ENCODE assay signal across 8 mouse cellular contexts in the genomic region with DNA sequence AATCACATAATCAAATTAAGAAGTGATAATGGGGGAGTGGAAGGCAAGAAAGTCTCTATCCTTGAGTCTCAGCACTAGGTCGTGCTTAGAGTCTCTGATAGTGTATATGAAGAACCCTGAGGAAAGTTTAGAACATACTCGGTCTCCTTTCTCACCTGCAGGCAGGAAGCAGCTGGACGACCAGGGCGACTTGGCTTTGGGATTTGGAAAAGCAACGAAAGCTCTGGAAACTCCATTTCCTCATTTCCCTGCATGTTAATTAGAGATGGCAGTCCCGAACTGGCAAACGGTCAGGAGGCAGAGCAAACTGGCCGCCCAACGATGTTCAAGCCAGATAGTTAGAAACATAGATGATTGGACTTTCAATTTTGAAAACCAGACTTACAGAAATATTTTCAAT.
DNase-seq lines count a peak whose midpoint lies in the region; ATAC-seq and TF ChIP-seq lines count a peak whose summit lies in the region.

No protein-coding gene starts in this region.

- H3K4me3 ChIP-seq in lung, postnatal 0 days (ENCODE audit: low read depth, low read length): peak overlapping the region; percentile 36
- peak overlapping the region; percentile 54 for H3K4me3 ChIP-seq in forebrain, embryonic 16.5 days (replicated peaks; ENCODE audit: low read length)
- peak overlapping the region; percentile 46 for H3K4me3 ChIP-seq in limb, embryonic 13.5 days
- no peak overlapping the region for H3K4me3 ChIP-seq in small intestine, adult 2 months (ENCODE audit: low read depth, low read length)

- H3K9me3 ChIP-seq in lung, postnatal 0 days (ENCODE audit: low read length): no peaks in the 10 kb centered on the region
- H3K9me3 ChIP-seq in forebrain, embryonic 16.5 days (ENCODE audit: control insufficient read depth, low read length): no peaks in the 10 kb centered on the region
- no peaks in the 10 kb centered on the region for H3K9me3 ChIP-seq in limb, embryonic 13.5 days

- H3K27me3 ChIP-seq in lung, postnatal 0 days (replicated peaks; ENCODE audit: insufficient read depth, low read length): no peaks in the 10 kb centered on the region
- peaks cover 22% of the 10 kb centered on the region for H3K27me3 ChIP-seq in forebrain, embryonic 16.5 days (replicated peaks; ENCODE audit: control insufficient read depth, insufficient read depth, low read length)
- H3K27me3 ChIP-seq in limb, embryonic 13.5 days: peaks cover 35% of the 10 kb centered on the region
- no peaks in the 10 kb centered on the region for H3K27me3 ChIP-seq in small intestine, adult 2 months (ENCODE audit: control insufficient read depth, insufficient read depth, low read length)

- TF ChIP-seq EP300 in lung, postnatal 0 days (IDR thresholded peaks at IDR 0.05): 0 out of 2 replicates have a peak, but pooled peaks have one; percentile 2

- H3K4me2 ChIP-seq in lung, postnatal 0 days (replicated peaks; ENCODE audit: low read depth, low read length): peak overlapping the region; percentile 57
- peak overlapping the region; percentile 84 for H3K4me2 ChIP-seq in forebrain, embryonic 16.5 days (ENCODE audit: low read length)
- H3K4me2 ChIP-seq in limb, embryonic 13.5 days (replicated peaks): peak overlapping the region; percentile 67

- no peak for ATAC-seq in lung, postnatal 0 days
- no peak for ATAC-seq in forebrain, embryonic 16.5 days
- no peak for ATAC-seq in limb, embryonic 13.5 days (ENCODE audit: low FRiP score, low read depth)

- no peak for TF ChIP-seq CTCF in lung, postnatal 0 days (IDR thresholded peaks at IDR 0.05)
- no peak for TF ChIP-seq CTCF in small intestine, adult 2 months (IDR thresholded peaks at IDR 0.05; ENCODE audit: extremely low read depth, insufficient read length, insufficient replicate concordance, low read depth, low read length)

- H3K9ac ChIP-seq in lung, postnatal 0 days (replicated peaks; ENCODE audit: low read depth): no peak overlapping the region
- no peak overlapping the region for H3K9ac ChIP-seq in forebrain, embryonic 16.5 days (replicated peaks; ENCODE audit: low read depth, low read length)
- peak overlapping the region; percentile 54; the same call in 1 of the 2 replicates for H3K9ac ChIP-seq in limb, embryonic 13.5 days

- peaks cover 10% of the 10 kb centered on the region; the same call in 1 of the 2 replicates for H3K4me1 ChIP-seq in lung, postnatal 0 days (ENCODE audit: insufficient read depth, low read depth, low read length)
- H3K4me1 ChIP-seq in forebrain, embryonic 16.5 days (replicated peaks; ENCODE audit: control insufficient read depth, insufficient read depth, low read length): peaks cover 6% of the 10 kb centered on the region; the same call in 1 of the 2 replicates
- H3K4me1 ChIP-seq in limb, embryonic 13.5 days: peaks cover 25% of the 10 kb centered on the region
- peaks cover 3% of the 10 kb centered on the region; the same call in 1 of the 2 replicates for H3K4me1 ChIP-seq in small intestine, adult 2 months (ENCODE audit: control insufficient read depth, insufficient read depth, insufficient read length, low read length)

- H3K36me3 ChIP-seq in lung, postnatal 0 days (ENCODE audit: insufficient read depth, low read length): no peaks in the 10 kb centered on the region
- no peaks in the 10 kb centered on the region for H3K36me3 ChIP-seq in forebrain, embryonic 16.5 days (ENCODE audit: control insufficient read depth, insufficient read depth)
- no peaks in the 10 kb centered on the region for H3K36me3 ChIP-seq in limb, embryonic 13.5 days
- H3K36me3 ChIP-seq in small intestine, adult 2 months (ENCODE audit: control insufficient read depth, insufficient read depth, low read length): no peaks in the 10 kb centered on the region

- WGBS in lung, postnatal 0 days: 27% methylated on average over 9 of the region's 9 CpGs
- WGBS in forebrain, embryonic 16.5 days: 6% methylated on average over 9 of the region's 9 CpGs
- WGBS in limb, embryonic 13.5 days: 11% methylated on average over 9 of the region's 9 CpGs
- WGBS in small intestine, adult 2 months: 25% methylated on average over 9 of the region's 9 CpGs

- intact Hi-C loops in left cerebral cortex, postnatal 25 days (cut with DNase I): loop anchor here (5.0 kb wide), 3 partner anchors 512 to 602 kb away; a partner anchor contains a TSS

- peak overlapping the region; percentile 89 for H3K27ac ChIP-seq in lung, postnatal 0 days (ENCODE audit: low read length)
- no peak overlapping the region for H3K27ac ChIP-seq in forebrain, embryonic 16.5 days (ENCODE audit: low read length)
- H3K27ac ChIP-seq in limb, embryonic 13.5 days: no peak overlapping the region
- H3K27ac ChIP-seq in small intestine, adult 2 months (ENCODE audit: insufficient read depth, low read depth, low read length): peak overlapping the region; percentile 70

- no peak for DNase-seq in lung, postnatal 0 days (ENCODE audit: low spot score)
- no peak for DNase-seq in lung, adult 18-20 months
- no peak for DNase-seq in left cerebral cortex, postnatal 25 days (ENCODE audit: low spot score in 2 of 2)
- DNase-seq in B cell, adult 2 months: no peak
- no peak for DNase-seq in retina, postnatal 1 day

- no peak for TF ChIP-seq POLR2A in small intestine, adult 2 months (IDR thresholded peaks at IDR 0.05; ENCODE audit: low read depth, low read length)

Comparison
In these comparisons a context has a peak if more than half of its experiments do, and no peak if none do; other contexts are left out.
1. H3K27ac ChIP-seq: peak in lung, postnatal 0 days (single experiment) and small intestine, adult 2 months (single experiment); none in forebrain, embryonic 16.5 days (single experiment) and limb, embryonic 13.5 days (single experiment).
2. Peak in every context shown above with its lines, with median percentiles within 50 percentile points of each other: H3K4me2 ChIP-seq.